Mouse (Mus musculus) regulatory T cell (primary cell): ENCODE results near the gene Bcar1.

Experiments
- in situ Hi-C: fragments of 300-600 bp; cut with MboI, MseI; formaldehyde crosslinking; loops from one replicate; pipeline ENCODE4 v1.15.1; 2025; ENCODE audit warnings: high pct_unique_total_duplicates

Gene Bcar1

DNA sequence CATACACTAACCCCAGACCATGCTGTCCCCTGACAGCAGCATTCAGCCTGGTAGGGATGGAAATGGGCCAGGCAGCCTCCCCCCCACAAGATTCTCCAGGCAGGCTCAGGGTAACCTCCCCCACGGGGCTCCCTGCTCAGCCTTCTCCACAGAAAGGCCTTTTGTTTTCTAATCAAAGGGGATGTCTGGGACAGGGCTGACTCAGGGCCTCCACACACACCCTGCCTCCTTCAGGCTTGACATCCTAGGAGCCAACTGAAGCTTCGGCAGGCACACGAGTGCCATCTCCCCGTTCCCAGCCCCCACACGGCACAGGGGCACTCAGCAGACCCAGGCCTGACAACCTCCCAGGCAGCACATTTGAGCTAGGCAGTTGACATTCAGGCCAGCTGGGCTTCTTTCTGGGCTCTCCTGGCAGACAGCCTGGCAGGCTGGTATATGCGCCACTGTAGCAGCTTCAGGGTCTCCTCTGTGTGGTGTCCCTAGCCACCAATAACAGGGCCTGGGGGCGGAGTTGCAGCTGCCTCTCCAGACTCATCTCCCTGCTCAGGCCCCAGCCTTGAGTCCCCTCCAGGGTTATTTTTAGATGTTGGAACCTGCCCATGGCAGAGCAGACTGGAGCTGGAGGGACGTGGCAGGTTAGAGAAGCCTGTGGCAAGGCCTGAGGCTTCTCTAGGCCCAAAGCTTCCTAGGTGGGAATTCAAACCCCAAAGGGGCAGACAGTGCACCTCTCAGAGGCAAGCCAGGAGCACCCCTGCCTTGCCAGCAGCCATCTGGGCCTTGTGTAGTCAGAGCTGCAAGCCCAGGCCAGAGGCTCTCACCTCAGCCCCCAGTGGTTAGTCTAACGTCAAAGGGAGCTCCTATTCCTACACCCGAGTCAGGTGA is 26.8 kb downstream of the Bcar1 start:
- in situ Hi-C loops = no loop called here

DNA sequence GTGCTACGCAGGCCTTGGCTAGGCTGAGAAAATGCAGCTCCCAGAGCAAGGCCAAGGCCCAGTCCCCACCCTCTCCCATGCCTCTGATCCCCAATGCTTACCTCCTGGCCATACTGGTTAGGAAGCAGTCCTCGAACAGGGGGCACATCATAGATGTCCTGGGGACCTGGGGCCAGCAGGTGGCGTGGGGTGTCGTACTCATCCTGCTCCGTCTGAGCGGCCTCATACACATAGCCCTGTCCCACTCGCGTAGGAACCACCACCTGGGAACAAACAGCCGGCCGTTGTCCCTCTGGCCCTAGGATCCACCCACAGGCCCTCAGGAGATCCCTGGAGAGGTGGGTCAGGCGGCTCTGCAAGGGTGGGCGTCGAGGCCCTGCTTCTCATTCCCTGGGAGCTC is 28.1 kb downstream of the Bcar1 start:
- in situ Hi-C loops = no loop called here

- in situ Hi-C loops = no loop called here
These were observed 29.3 kb downstream of the Bcar1 start for GRCm38 (mm10) chr8:111714295-111714694.

DNA sequence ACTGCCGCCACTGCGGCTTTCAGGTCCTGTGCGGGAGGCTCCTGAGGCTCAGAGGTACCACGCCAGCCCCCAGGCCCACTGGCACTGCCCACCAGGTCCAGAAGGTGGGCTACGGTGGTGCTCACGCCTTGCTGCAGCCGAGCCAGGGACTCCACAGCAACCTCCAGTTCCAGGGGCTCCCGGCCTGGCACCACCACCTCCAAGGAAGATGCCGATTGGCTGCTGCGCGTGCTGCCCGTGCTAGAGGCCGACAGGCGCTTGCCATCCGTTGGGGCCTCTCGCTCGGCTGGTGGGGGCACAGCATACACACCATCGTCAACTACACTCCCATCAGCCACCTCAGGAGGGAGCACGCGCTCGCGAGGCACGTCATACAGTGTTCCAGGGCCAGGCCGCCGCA is 29.8 kb downstream of the Bcar1 start:
- in situ Hi-C loops = no loop called here

- in situ Hi-C loops = no loop called here
These were observed 30.3 kb downstream of the Bcar1 start for GRCm38 (mm10) chr8:111713291-111713690.

GRCm38 (mm10) chr8:111712588-111712987 is 31.0 kb downstream of the Bcar1 start:
- in situ Hi-C loops = no loop called here

DNA sequence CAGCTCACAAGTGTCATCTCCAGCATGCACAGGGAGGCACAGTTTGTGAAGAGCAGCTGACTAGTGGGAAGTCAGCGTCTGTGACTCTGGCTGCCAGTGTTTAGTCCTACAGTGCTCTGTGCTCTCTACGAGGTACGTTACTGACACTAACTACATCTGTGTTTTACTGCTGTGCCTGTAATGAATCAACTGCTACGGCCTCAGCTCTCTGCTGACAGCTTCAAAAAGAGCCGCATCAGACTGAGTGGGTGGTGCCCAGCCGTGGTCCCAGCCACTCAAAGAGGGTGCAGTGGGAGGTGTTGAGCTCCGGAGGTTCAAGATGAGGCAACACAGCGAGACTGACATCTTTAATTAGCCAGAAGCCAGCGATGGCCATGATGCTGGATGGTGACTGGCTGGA is 31.5 kb downstream of the Bcar1 start:
- in situ Hi-C loops = no loop called here

- in situ Hi-C loops = no loop called here
These were observed 32.7 kb downstream of the Bcar1 start for GRCm38 (mm10) chr8:111710777-111711485.

DNA sequence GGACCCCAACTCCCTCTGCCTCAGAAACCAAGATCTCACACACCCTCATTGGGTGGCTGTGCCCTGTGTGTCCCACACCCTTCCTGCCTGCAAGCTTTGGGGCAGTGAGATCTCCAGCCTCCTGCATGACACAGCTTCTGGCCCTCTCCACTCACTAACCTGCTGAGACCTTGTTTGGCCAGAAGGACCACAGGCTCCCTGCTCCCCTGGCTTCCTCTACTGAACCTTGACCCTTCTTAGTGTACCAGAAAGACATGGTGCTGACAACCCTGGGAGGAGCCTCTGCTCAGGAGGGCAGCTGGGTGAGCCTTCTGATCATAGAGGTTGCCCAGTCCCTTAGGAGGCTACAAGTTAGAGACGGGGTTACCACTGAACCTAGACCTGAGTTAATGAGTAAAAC is 34.4 kb downstream of the Bcar1 start:
- in situ Hi-C loops = no loop called here

GRCm38 (mm10) chr8:111708265-111708664 is 35.3 kb downstream of the Bcar1 start:
- in situ Hi-C loops = no loop called here

- in situ Hi-C loops = no loop called here
These were observed 37.9 kb downstream of the Bcar1 start for GRCm38 (mm10) chr8:111705699-111706098.

DNA sequence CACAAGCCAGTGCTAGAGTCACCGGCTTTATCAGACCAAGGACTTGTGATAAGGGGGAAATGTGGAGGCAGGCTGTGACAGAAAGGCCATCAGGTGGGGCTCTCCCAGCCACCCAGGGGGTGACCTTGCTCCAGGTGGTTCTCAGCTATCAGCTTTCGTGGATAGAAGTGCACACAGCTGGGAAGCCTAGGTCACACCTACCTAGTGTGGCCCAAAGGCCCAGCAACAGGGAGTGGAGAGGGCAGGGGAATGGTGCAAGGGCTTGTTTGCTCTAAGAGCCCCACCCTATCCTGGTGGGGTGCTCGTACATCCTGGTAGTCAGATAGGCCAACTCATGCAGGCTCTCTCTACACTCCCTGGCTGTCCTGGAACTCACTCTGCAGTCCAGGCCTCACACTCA is 38.4 kb downstream of the Bcar1 start:
- in situ Hi-C loops = no loop called here

DNA sequence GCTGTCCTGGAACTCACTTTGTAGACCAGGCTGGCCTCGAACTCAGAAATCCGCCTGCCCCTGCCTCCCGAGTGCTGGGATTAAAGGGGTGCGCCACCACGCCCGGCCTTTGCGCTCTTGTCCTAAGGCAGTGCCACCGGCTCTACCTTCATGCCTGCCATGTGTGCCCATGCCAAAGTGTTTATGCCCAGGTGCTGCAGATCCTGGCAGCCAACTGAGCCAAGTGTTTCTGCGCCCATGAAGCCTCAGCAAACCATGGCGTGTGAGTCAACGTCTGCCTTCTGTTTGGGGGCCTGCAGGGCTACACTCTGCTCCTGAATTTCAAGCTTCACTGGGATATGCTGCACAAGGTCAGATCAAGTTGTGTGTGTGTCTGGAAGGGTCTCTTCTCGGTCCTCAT is 39.0 kb downstream of the Bcar1 start:
- in situ Hi-C loops = no loop called here

GRCm38 (mm10) chr8:111701380-111701779 is 42.2 kb downstream of the Bcar1 start:
- in situ Hi-C loops = no loop called here

DNA sequence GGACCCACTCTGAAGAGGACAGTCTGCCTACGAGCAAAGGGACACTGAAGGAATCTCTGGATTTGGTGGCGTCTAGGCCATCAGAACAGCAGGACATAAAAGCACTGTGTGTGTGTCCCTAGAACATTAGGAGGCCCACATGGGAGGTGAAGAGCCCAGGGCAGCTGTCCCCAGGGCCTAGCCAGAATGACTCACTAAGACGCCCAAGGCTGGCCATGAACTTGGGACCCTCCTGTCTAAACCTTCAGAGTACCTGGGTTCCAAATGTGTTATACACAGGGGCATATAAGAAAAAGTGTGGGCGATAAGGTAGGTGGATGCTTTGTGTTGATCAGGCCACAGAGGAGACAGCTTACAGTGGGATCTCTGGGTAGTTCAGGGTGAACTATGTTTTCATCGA is 42.9 kb downstream of the Bcar1 start:
- in situ Hi-C loops = no loop called here

DNA sequence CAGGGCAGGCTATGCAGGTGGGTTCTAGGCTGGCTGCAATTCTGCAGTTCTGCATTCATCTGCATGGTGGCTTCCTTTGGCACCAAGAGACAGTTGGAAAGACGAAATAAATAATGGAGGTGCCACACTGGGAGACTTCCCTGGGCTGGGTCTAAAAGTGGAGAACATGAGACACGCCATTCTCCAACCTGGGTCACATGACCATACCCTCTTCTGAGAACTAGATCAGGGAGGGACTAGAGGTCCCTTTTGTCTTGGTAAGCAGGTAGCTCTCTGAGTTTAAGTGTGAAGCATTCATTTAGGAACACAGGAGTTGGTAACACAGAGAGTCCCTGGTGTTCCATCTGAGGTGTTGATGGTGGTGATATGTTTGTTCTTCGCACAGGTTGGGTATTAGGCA is 43.4 kb downstream of the Bcar1 start:
- in situ Hi-C loops = no loop called here

GRCm38 (mm10) chr8:111699035-111699434 is 44.6 kb downstream of the Bcar1 start:
- in situ Hi-C loops = loop anchor here (10.0 kb wide), 1 partner anchor 984 kb away; no protein-coding TSS in a partner anchor

- in situ Hi-C loops = loop anchor here (10.0 kb wide), 1 partner anchor 983 kb away; no protein-coding TSS in a partner anchor
These were observed 46.0 kb downstream of the Bcar1 start for GRCm38 (mm10) chr8:111697655-111698054.

GRCm38 (mm10) chr8:111695441-111695840 is 48.2 kb downstream of the Bcar1 start:
- in situ Hi-C loops = loop anchor here (10.0 kb wide), 1 partner anchor 981 kb away; no protein-coding TSS in a partner anchor

- in situ Hi-C loops = loop anchor here (10.0 kb wide), 1 partner anchor 978 kb away; no protein-coding TSS in a partner anchor
These were observed 50.3 kb downstream of the Bcar1 start for GRCm38 (mm10) chr8:111693261-111693741.

DNA sequence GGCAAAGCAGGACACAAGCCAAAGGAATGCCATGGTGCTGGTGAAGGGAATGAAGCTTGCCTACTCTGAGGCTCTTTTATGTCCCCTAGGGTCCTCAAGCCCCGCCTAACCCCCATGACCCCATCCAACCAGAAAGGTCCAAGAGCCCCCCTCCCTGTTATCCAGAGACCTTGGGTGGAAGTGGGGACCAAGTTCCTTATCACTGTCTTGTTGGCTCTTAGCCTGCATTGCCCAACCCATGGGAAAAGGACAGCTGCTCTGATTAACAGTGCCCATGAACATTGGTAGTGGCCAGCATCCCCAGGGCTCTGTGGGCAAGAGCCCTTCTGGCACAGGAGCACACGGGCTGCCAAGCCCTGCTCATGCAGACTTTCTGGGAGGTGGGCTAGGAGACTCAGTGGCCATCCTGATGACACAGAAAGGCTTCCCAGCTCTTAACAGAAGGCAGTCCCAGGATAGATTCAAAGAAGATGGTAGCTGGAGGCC is 52.6 kb downstream of the Bcar1 start, which contains the start of gene Ctrb1:
Gene Ctrb1 (minus strand): TSS at position 51 of the 486 bp plus-strand sequence.
- in situ Hi-C loops = loop anchor here (10.0 kb wide), 1 partner anchor 976 kb away; no protein-coding TSS in a partner anchor

GRCm38 (mm10) chr8:111686881-111687280 is 56.7 kb downstream of the Bcar1 start:
- in situ Hi-C loops = no loop called here
